Mouse (Mus musculus) intestine, embryonic 14.5 days (tissue): ENCODE measurements around the gene Hist1h3c. TPM values are rescaled to one million over a fixed set of nuclear protein-coding genes. Genes with fewer than 3 reads are reported as not detected.
"Not testable (repeated sequence)": the region's sequence is repeated elsewhere in the genome, so short reads cannot be mapped to it uniquely, and the experiment has no call there.

Experiments
- ATAC-seq: fragments of 200-750 bp; cut with Nextera tagmentation; replicated peaks from 2 replicates; pipeline ENCODE4 v1.8.0; 2017; ENCODE audit warnings: low read depth, moderate number of reproducible peaks, moderate TSS enrichment, moderate library complexity; ENCODE audit not compliant: low FRiP score, low TSS enrichment
- DNase-seq: peaks from one replicate; pipeline ENCODE4 v3.0.0-alpha.2; 2018; ENCODE audit warnings: low spot score
- H3K27ac ChIP-seq: fragments of 300-500 bp; sonication (generic); 2 replicates; pipeline ENCODE4 v1.5.1; 2014; ENCODE audit warnings: low read depth, mild to moderate bottlenecking, control low read depth
- H3K27me3 ChIP-seq: fragments of 300-500 bp; sonication (generic); replicated peaks from 2 replicates; pipeline ENCODE4 v1.6.1; 2014; ENCODE audit warnings: low read length, control low read depth; ENCODE audit not compliant: control insufficient read depth, insufficient read depth
- H3K36me3 ChIP-seq: fragments of 300-500 bp; sonication (generic); 2 replicates; pipeline ENCODE4 v1.6.1; 2014; ENCODE audit warnings: low read length, control low read depth; ENCODE audit not compliant: control insufficient read depth, insufficient read depth
- H3K4me1 ChIP-seq: fragments of 300-500 bp; sonication (generic); replicated peaks from 2 replicates; pipeline ENCODE4 v1.6.1; 2014; ENCODE audit warnings: low read length, control low read depth, mixed read lengths; ENCODE audit not compliant: control insufficient read depth, insufficient read depth
- H3K4me2 ChIP-seq: fragments of 300-500 bp; sonication (generic); 2 replicates; pipeline ENCODE4 v1.6.1; 2014; ENCODE audit warnings: low read length
- H3K4me3 ChIP-seq: fragments of 300-500 bp; sonication (generic); 2 replicates; pipeline ENCODE4 v1.5.1; 2014; ENCODE audit warnings: low read depth, low read length, control low read depth, mixed read lengths
- H3K9ac ChIP-seq: fragments of 300-500 bp; sonication (generic); 2 replicates; pipeline ENCODE4 v1.6.1; 2014; ENCODE audit warnings: mild to moderate bottlenecking, low read length
- H3K9me3 ChIP-seq: fragments of 300-500 bp; sonication (generic); 2 replicates; pipeline ENCODE4 v1.6.1; 2016; ENCODE audit warnings: low read length, control low read depth; ENCODE audit not compliant: control insufficient read depth
- WGBS: fragments of 180-500 bp; shearing (Covaris S2); extraction: QIAGEN DNeasy Blood & Tissue Kit; methylation state at CpG from one replicate; pipeline ENCODE4 v1.1.7; 2014; 5-methylcytosine and 5-hydroxymethylcytosine counted together
- polyA plus RNA-seq: library from polyadenylated mRNA; unstranded; fragments of >200 nt; fragmentation: Nextera tagmentation; extraction: Ambion mirVana; gene quantifications from 2 replicates; pipeline ENCODE4 v1.2.1, GENCODE M21; 2014

The Hist1h3c gene
- polyA plus RNA-seq, 1 experiment from 2014 or later = 6.9 TPM

GRCm38 (mm10) chr13:23724239-23724638, 21.2 kb downstream of the Hist1h3c start:
- no peak overlapping the region for H3K4me3 ChIP-seq
- no peaks in the 10 kb centered on the region for H3K36me3 ChIP-seq
- ATAC-seq (no peak), DNase-seq (no peak)
- no peak overlapping the region for H3K27ac ChIP-seq
- no peak overlapping the region for H3K4me2 ChIP-seq
- H3K4me1 ChIP-seq = no peaks in the 10 kb centered on the region
- no peaks in the 10 kb centered on the region for H3K27me3 ChIP-seq
- no peak overlapping the region for H3K9ac ChIP-seq
- H3K9me3 ChIP-seq = no peaks in the 10 kb centered on the region
- 75% methylated on average over 4 of the region's 4 CpGs for WGBS

- WGBS = 12% methylated on average over 2 of the region's 2 CpGs
Observed at GRCm38 (mm10) chr13:23717593-23718245, 27.7 kb downstream of the Hist1h3c start.

GRCm38 (mm10) chr13:23717176-23717575, 28.2 kb downstream of the Hist1h3c start:
- Histone ChIP-seq H3K4me3 (no peak overlapping the region), H3K4me1 (no peaks in the 10 kb centered on the region), H3K9me3 (no peaks in the 10 kb centered on the region), H3K4me2 (no peak overlapping the region), H3K9ac (no peak overlapping the region), H3K36me3 (no peaks in the 10 kb centered on the region), H3K27ac (no peak overlapping the region), H3K27me3 (no peaks in the 10 kb centered on the region)
- ATAC-seq (no peak), DNase-seq (no peak)
- 49% methylated on average over 11 of the region's 11 CpGs for WGBS

More at GRCm38 (mm10) chr13:23717593-23718245, 27.7 kb downstream of the Hist1h3c start:
- H3K36me3 ChIP-seq, H3K4me3 ChIP-seq, H3K9ac ChIP-seq, H3K27ac ChIP-seq, H3K27me3 ChIP-seq, H3K9me3 ChIP-seq, DNase-seq, ATAC-seq, H3K4me2 ChIP-seq, H3K4me1 ChIP-seq: not testable (repeated sequence)

- DNase-seq (no peak), ATAC-seq (no peak)
- no peak overlapping the region for H3K4me2 ChIP-seq
- no peak overlapping the region for H3K4me3 ChIP-seq
- no peaks in the 10 kb centered on the region for H3K36me3 ChIP-seq
- WGBS = 86% methylated on average over 5 of the region's 5 CpGs
- H3K9ac ChIP-seq = no peak overlapping the region
- no peaks in the 10 kb centered on the region for H3K4me1 ChIP-seq
- H3K27me3 ChIP-seq = no peaks in the 10 kb centered on the region
- no peaks in the 10 kb centered on the region for H3K9me3 ChIP-seq
- no peak overlapping the region for H3K27ac ChIP-seq
Observed at GRCm38 (mm10) chr13:23716261-23717042, 28.9 kb downstream of the Hist1h3c start.

- H3K9me3 ChIP-seq = no peaks in the 10 kb centered on the region
- H3K4me3 ChIP-seq = peak within 1 kb of the TSS; percentile 40
- H3K9ac ChIP-seq = peak within 1 kb of the TSS; percentile 38
- no peaks in the 10 kb centered on the region for H3K36me3 ChIP-seq
- peak; percentile 79 for DNase-seq
- WGBS = 4% methylated on average over 17 of the region's 17 CpGs
- no peaks in the 10 kb centered on the region for H3K27me3 ChIP-seq
- ATAC-seq = peak; percentile 60; the same call in 1 of the 2 replicates
- H3K4me1 ChIP-seq = 0 out of 2 replicates have a peak, but pooled peaks cover 4% of the 10 kb centered on the region
- no peak within 1 kb of the TSS for H3K27ac ChIP-seq
- peak within 1 kb of the TSS; percentile 80 for H3K4me2 ChIP-seq
Observed at GRCm38 (mm10) chr13:23710374-23711089, 34.9 kb downstream of the Hist1h3c start, which contains the start of gene Hfe. TSS of gene Hfe (minus strand) at chr13:23710854.

- no peak overlapping the region for H3K27ac ChIP-seq
- no peaks in the 10 kb centered on the region for H3K27me3 ChIP-seq
- no peaks in the 10 kb centered on the region for H3K9me3 ChIP-seq
- H3K36me3 ChIP-seq = no peaks in the 10 kb centered on the region
- H3K4me2 ChIP-seq = peak overlapping the region; percentile 80
- ATAC-seq = no peak
- 27% methylated on average over 15 of the region's 15 CpGs for WGBS
- no peak for DNase-seq
- H3K4me3 ChIP-seq = peak overlapping the region; percentile 40
- H3K4me1 ChIP-seq = 0 out of 2 replicates have a peak, but pooled peaks cover 4% of the 10 kb centered on the region
- peak overlapping the region; percentile 38 for H3K9ac ChIP-seq
Observed at GRCm38 (mm10) chr13:23709714-23710373, 35.6 kb downstream of the Hist1h3c start.

GRCm38 (mm10) chr13:23708654-23709053, 36.7 kb downstream of the Hist1h3c start:
- 80% methylated on average over 4 of the region's 4 CpGs for WGBS
- Histone ChIP-seq H3K4me3 (no peak overlapping the region), H3K9me3 (no peaks in the 10 kb centered on the region), H3K27ac (no peak overlapping the region), H3K27me3 (no peaks in the 10 kb centered on the region), H3K9ac (no peak overlapping the region), H3K4me1 (0 out of 2 replicates have a peak, but pooled peaks cover 4% of the 10 kb centered on the region), H3K36me3 (no peaks in the 10 kb centered on the region), H3K4me2 (no peak overlapping the region)
- DNase-seq (no peak), ATAC-seq (no peak)

- no peak for DNase-seq
- Histone ChIP-seq H3K4me2 (no peak overlapping the region), H3K4me1 (0 out of 2 replicates have a peak, but pooled peaks cover 4% of the 10 kb centered on the region), H3K9ac (no peak overlapping the region), H3K27ac (no peak overlapping the region), H3K4me3 (no peak overlapping the region), H3K27me3 (no peaks in the 10 kb centered on the region), H3K9me3 (no peaks in the 10 kb centered on the region), H3K36me3 (no peaks in the 10 kb centered on the region)
- 87% methylated on average over 4 of the region's 4 CpGs for WGBS
- ATAC-seq = no peak
Observed at GRCm38 (mm10) chr13:23708041-23708440, 37.4 kb downstream of the Hist1h3c start.
